Mouse (Mus musculus): ENCODE results near the gene Vps37c.

The Vps37c gene

GRCm38 (mm10) chr19:10702125-10702524, 13.6 kb downstream of the Vps37c start:
- no peak for TF ChIP-seq POU5F1 (IDR thresholded peaks at IDR 0.05; ENCODE audit: borderline replicate concordance, low read length)
- TF ChIP-seq CTCF (conservative IDR thresholded peaks at IDR 0.05; ENCODE audit: low read length), result no peak; the same call in 1 of the 2 replicates
- no peak for TF ChIP-seq NANOG (IDR thresholded peaks at IDR 0.05; ENCODE audit: borderline replicate concordance, low read length)
- H3K9me3 ChIP-seq (ENCODE audit: low read length), result no peaks in the 10 kb centered on the region
- H3K27me3 ChIP-seq (ENCODE audit: insufficient read depth, low read length), result no peaks in the 10 kb centered on the region
- no peak overlapping the region for H3K4me3 ChIP-seq (replicated peaks; ENCODE audit: low read length)
- peaks cover 11% of the 10 kb centered on the region for H3K36me3 ChIP-seq (ENCODE audit: insufficient read depth, low read length)
- peaks cover 59% of the 10 kb centered on the region for H3K4me1 ChIP-seq (replicated peaks; ENCODE audit: low read depth, low read length)

DNA sequence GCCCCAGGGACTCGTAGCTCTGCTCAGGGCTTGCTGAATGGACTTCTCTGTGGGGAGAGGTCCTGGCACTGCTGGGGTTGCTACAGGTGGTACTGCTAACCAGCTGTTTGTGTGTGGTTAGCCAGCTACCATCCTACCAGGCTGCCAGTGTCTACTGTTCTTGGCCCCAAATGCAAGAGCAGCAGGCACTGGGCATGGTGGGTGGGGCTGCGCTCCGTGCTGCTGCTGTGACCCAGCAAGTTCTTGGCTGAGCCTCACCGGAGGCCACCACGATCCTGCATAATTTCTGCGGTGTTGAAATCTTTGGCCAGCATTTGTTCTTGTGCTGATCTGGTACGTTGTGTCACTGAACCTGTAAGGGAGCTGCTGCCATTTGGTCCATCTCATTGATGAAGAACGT, 14.9 kb downstream of the Vps37c start:
- Histone ChIP-seq H3K27me3 (ENCODE audit: insufficient read depth, low read length) (no peaks in the 10 kb centered on the region), H3K36me3 (ENCODE audit: insufficient read depth, low read length) (peaks cover 24% of the 10 kb centered on the region), H3K9me3 (ENCODE audit: low read length) (no peaks in the 10 kb centered on the region), H3K4me1 (replicated peaks; ENCODE audit: low read depth, low read length) (peaks cover 54% of the 10 kb centered on the region), H3K4me3 (replicated peaks; ENCODE audit: low read length) (no peak overlapping the region)
- TF ChIP-seq CTCF (conservative IDR thresholded peaks at IDR 0.05; ENCODE audit: low read length) (no peak), POU5F1 (IDR thresholded peaks at IDR 0.05; ENCODE audit: borderline replicate concordance, low read length) (no peak), NANOG (IDR thresholded peaks at IDR 0.05; ENCODE audit: borderline replicate concordance, low read length) (no peak)

- no peak overlapping the region; the same call in 1 of the 2 replicates for H3K4me3 ChIP-seq (replicated peaks; ENCODE audit: low read length)
- no peaks in the 10 kb centered on the region for H3K9me3 ChIP-seq (ENCODE audit: low read length)
- H3K36me3 ChIP-seq (ENCODE audit: insufficient read depth, low read length), result peaks cover 47% of the 10 kb centered on the region
- peaks cover 54% of the 10 kb centered on the region for H3K4me1 ChIP-seq (replicated peaks; ENCODE audit: low read depth, low read length)
- H3K27me3 ChIP-seq (ENCODE audit: insufficient read depth, low read length), result no peaks in the 10 kb centered on the region
- TF ChIP-seq NANOG (IDR thresholded peaks at IDR 0.05; ENCODE audit: borderline replicate concordance, low read length), result no peak
- no peak for TF ChIP-seq CTCF (conservative IDR thresholded peaks at IDR 0.05; ENCODE audit: low read length)
- no peak for TF ChIP-seq POU5F1 (IDR thresholded peaks at IDR 0.05; ENCODE audit: borderline replicate concordance, low read length)
These were observed 18.7 kb downstream of the Vps37c start for GRCm38 (mm10) chr19:10707087-10707875.

- TF ChIP-seq POU5F1 (IDR thresholded peaks at IDR 0.05; ENCODE audit: borderline replicate concordance, low read length) (no peak), NANOG (IDR thresholded peaks at IDR 0.05; ENCODE audit: borderline replicate concordance, low read length) (no peak), CTCF (conservative IDR thresholded peaks at IDR 0.05; ENCODE audit: low read length) (no peak)
- Histone ChIP-seq H3K27me3 (ENCODE audit: insufficient read depth, low read length) (no peaks in the 10 kb centered on the region), H3K4me3 (replicated peaks; ENCODE audit: low read length) (no peak overlapping the region), H3K36me3 (ENCODE audit: insufficient read depth, low read length) (peaks cover 53% of the 10 kb centered on the region), H3K9me3 (ENCODE audit: low read length) (no peaks in the 10 kb centered on the region), H3K4me1 (replicated peaks; ENCODE audit: low read depth, low read length) (peaks cover 52% of the 10 kb centered on the region)
These were observed 19.3 kb downstream of the Vps37c start for GRCm38 (mm10) chr19:10707881-10708280.

- Histone ChIP-seq H3K27me3 (ENCODE audit: insufficient read depth, low read length) (no peaks in the 10 kb centered on the region), H3K4me3 (replicated peaks; ENCODE audit: low read length) (no peak overlapping the region), H3K36me3 (ENCODE audit: insufficient read depth, low read length) (peaks cover 63% of the 10 kb centered on the region), H3K9me3 (ENCODE audit: low read length) (no peaks in the 10 kb centered on the region), H3K4me1 (replicated peaks; ENCODE audit: low read depth, low read length) (peaks cover 52% of the 10 kb centered on the region)
- TF ChIP-seq NANOG (IDR thresholded peaks at IDR 0.05; ENCODE audit: borderline replicate concordance, low read length) (no peak), POU5F1 (IDR thresholded peaks at IDR 0.05; ENCODE audit: borderline replicate concordance, low read length) (no peak), CTCF (conservative IDR thresholded peaks at IDR 0.05; ENCODE audit: low read length) (no peak)
These were observed 20.4 kb downstream of the Vps37c start for GRCm38 (mm10) chr19:10708900-10709299.

GRCm38 (mm10) chr19:10709360-10710087, 21.0 kb downstream of the Vps37c start:
- H3K27me3 ChIP-seq (ENCODE audit: insufficient read depth, low read length), result no peaks in the 10 kb centered on the region
- no peaks in the 10 kb centered on the region for H3K9me3 ChIP-seq (ENCODE audit: low read length)

GRCm38 (mm10) chr19:10710088-10710511, 21.6 kb downstream of the Vps37c start:
- Histone ChIP-seq H3K4me1 (replicated peaks; ENCODE audit: low read depth, low read length) (peaks cover 49% of the 10 kb centered on the region), H3K9me3 (ENCODE audit: low read length) (no peaks in the 10 kb centered on the region), H3K4me3 (replicated peaks; ENCODE audit: low read length) (no peak overlapping the region), H3K27me3 (ENCODE audit: insufficient read depth, low read length) (no peaks in the 10 kb centered on the region), H3K36me3 (ENCODE audit: insufficient read depth, low read length) (peaks cover 68% of the 10 kb centered on the region)
- TF ChIP-seq CTCF (conservative IDR thresholded peaks at IDR 0.05; ENCODE audit: low read length) (0 out of 2 replicates have a peak, but pooled peaks have one; percentile 13), NANOG (IDR thresholded peaks at IDR 0.05; ENCODE audit: borderline replicate concordance, low read length) (no peak)

More at GRCm38 (mm10) chr19:10709360-10710087, 21.0 kb downstream of the Vps37c start:
- Histone ChIP-seq H3K4me3 (replicated peaks; ENCODE audit: low read length) (no peak overlapping the region), H3K4me1 (replicated peaks; ENCODE audit: low read depth, low read length) (peaks cover 54% of the 10 kb centered on the region), H3K36me3 (ENCODE audit: insufficient read depth, low read length) (peaks cover 68% of the 10 kb centered on the region)
- TF ChIP-seq POU5F1 (IDR thresholded peaks at IDR 0.05; ENCODE audit: borderline replicate concordance, low read length) (no peak), CTCF (conservative IDR thresholded peaks at IDR 0.05; ENCODE audit: low read length) (peak; percentile 99), NANOG (IDR thresholded peaks at IDR 0.05; ENCODE audit: borderline replicate concordance, low read length) (no peak)

- Histone ChIP-seq H3K27me3 (ENCODE audit: insufficient read depth, low read length) (no peaks in the 10 kb centered on the region), H3K36me3 (ENCODE audit: insufficient read depth, low read length) (peaks cover 68% of the 10 kb centered on the region), H3K9me3 (ENCODE audit: low read length) (no peaks in the 10 kb centered on the region), H3K4me3 (replicated peaks; ENCODE audit: low read length) (no peak overlapping the region), H3K4me1 (replicated peaks; ENCODE audit: low read depth, low read length) (peaks cover 52% of the 10 kb centered on the region)
- no peak for TF ChIP-seq POU5F1 (IDR thresholded peaks at IDR 0.05; ENCODE audit: borderline replicate concordance, low read length)
- TF ChIP-seq NANOG (IDR thresholded peaks at IDR 0.05; ENCODE audit: borderline replicate concordance, low read length), result no peak
- TF ChIP-seq CTCF (conservative IDR thresholded peaks at IDR 0.05; ENCODE audit: low read length), result no peak
These were observed 22.2 kb downstream of the Vps37c start for GRCm38 (mm10) chr19:10710751-10711150.
